Mouse (Mus musculus): ENCODE measurements around the gene Zfp704.

GRCm38 (mm10) chr3:9543916-9544315 is 66.0 kb downstream of the Zfp704 start:
- TF ChIP-seq ELF1 (IDR thresholded peaks at IDR 0.05; ENCODE audit: low read depth, low read length) (no peak), POLR2AphosphoS5 (IDR thresholded peaks at IDR 0.05; ENCODE audit: borderline replicate concordance, low read depth, low read length) (no peak), GATA1 (IDR thresholded peaks at IDR 0.05; ENCODE audit: low read depth, low read length) (no peak), CTCF (IDR thresholded peaks at IDR 0.05 in 2 of 3, conservative IDR thresholded peaks at IDR 0.05 in 1 of 3; ENCODE audit: control insufficient read depth in 1 of 3, insufficient read depth in 1 of 3, low read depth in 2 of 3, low read length in 3 of 3, poor library complexity in 1 of 3, severe bottlenecking in 1 of 3) (no peak)

Data from MEL (cell line).